Mouse (Mus musculus) liver, embryonic 16.5 days (tissue): ENCODE data around the gene Naa30. TPM values are rescaled to one million over a fixed set of nuclear protein-coding genes. Genes with fewer than 3 reads are reported as not detected.

Experiments
- polyA plus RNA-seq: library from polyadenylated mRNA; unstranded; fragments of >200 nt; fragmentation: Nextera tagmentation; extraction: Ambion mirVana; gene quantifications from 2 replicates; pipeline ENCODE4 v1.2.1, GENCODE M21; 2015

The Naa30 gene
- polyA plus RNA-seq, 1 experiment from 2014 or later, result 2.9 TPM

Other genes starting within 250 kb of the Naa30 start
- gene Ap5m1, start 106.1 kb upstream of the Naa30 start, polyA plus RNA-seq, result 9.6 and 12.3 TPM in 2 replicates
- 16.9 and 17.6 TPM in 2 replicates for gene Exoc5, start 105.6 kb upstream of the Naa30 start, polyA plus RNA-seq
- 0.91 and 1.2 TPM in 2 replicates for gene ccdc198, start 73.2 kb downstream of the Naa30 start, polyA plus RNA-seq